ENCODE assay signal across 9 mouse cellular contexts in genomic region chr17:67584937-67585579, GRCm38 (mm10). TPM values are rescaled to one million over a fixed set of nuclear protein-coding genes. Genes with fewer than 3 reads are reported as not detected.
DNase-seq lines count a peak whose midpoint lies in the region; ATAC-seq lines count a peak whose summit lies in the region.
"Had no signal": no experiment of that assay in that cellular context is flagged by ENCODE, and none has a peak within 500 bp of the region (broad histone marks: within the 10 kb centered on the region; RNA-seq: fewer than 3 reads in every experiment).

No protein-coding gene starts in this region.

- peak; percentile 85 for ATAC-seq in hindbrain, embryonic 12.5 days (ENCODE audit: low FRiP score)

- no peak overlapping the region for H3K4me3 ChIP-seq in hindbrain, embryonic 12.5 days
- H3K4me3 ChIP-seq: embryonic facial prominence, embryonic 12.5 days had no signal

- 23% methylated on average over 6 of the region's 6 CpGs for WGBS in hindbrain, embryonic 12.5 days

- no peak overlapping the region for H3K4me2 ChIP-seq in hindbrain, embryonic 12.5 days (replicated peaks)
- H3K4me2 ChIP-seq: embryonic facial prominence, embryonic 12.5 days had no signal

- H3K27ac ChIP-seq in hindbrain, embryonic 12.5 days, result no peak overlapping the region
- H3K27ac ChIP-seq: embryonic facial prominence, embryonic 12.5 days had no signal

- no peaks in the 10 kb centered on the region for H3K9me3 ChIP-seq in hindbrain, embryonic 12.5 days (replicated peaks)
- H3K9me3 ChIP-seq: embryonic facial prominence, embryonic 12.5 days had no signal

- no peak overlapping the region for H3K9ac ChIP-seq in hindbrain, embryonic 12.5 days
- H3K9ac ChIP-seq: embryonic facial prominence, embryonic 12.5 days had no signal

- no peaks in the 10 kb centered on the region for H3K36me3 ChIP-seq in hindbrain, embryonic 12.5 days
- H3K36me3 ChIP-seq: embryonic facial prominence, embryonic 12.5 days had no signal

- H3K27me3 ChIP-seq in hindbrain, embryonic 12.5 days, result no peaks in the 10 kb centered on the region
- H3K27me3 ChIP-seq: embryonic facial prominence, embryonic 12.5 days had no signal

- peak; percentile 90 for DNase-seq in NIH3T3 (ENCODE audit: low read depth)
- DNase-seq in cerebellum, adult 8-10 months, result peak; percentile 57
- peak; percentile 52 to 95 for DNase-seq in frontal cortex, adult 2 months (ENCODE audit: extremely low spot score in 1 of 2, low spot score in 1 of 2)
- peak; percentile 79 for DNase-seq in layer of hippocampus, adult 9-10 months (ENCODE audit: low spot score)
- DNase-seq in lung, postnatal 10 days, result peak; percentile 88
- DNase-seq in retina, postnatal 1 day, result peak; percentile 83
- DNase-seq in urinary bladder, postnatal 36 days (ENCODE audit: low spot score in 2 of 2), result peak; percentile 60 to 69

- no peaks in the 10 kb centered on the region for H3K4me1 ChIP-seq in hindbrain, embryonic 12.5 days
- H3K4me1 ChIP-seq: embryonic facial prominence, embryonic 12.5 days had no signal

RNA-seq across cellular contexts. Expression of gene Lrrc30, which starts 47.5 kb away (rescaled TPM):
- polyA plus RNA-seq in frontal cortex, adult 2 months (2012; rRNA removed), result not detected in 2 replicates
- polyA plus RNA-seq in hindbrain, embryonic 12.5 days (2016; fragmentation: Nextera tagmentation; extraction: Ambion mirVana), result not detected in 2 replicates
